Mouse (Mus musculus) cerebellum, postnatal 14 days (tissue): ENCODE measurements around the gene Kcnj6.

Source experiments
- DNase-seq, 2 experiments: peaks; one replicate each; pipeline ENCODE4 v3.0.0; 2021; ENCODE audit warnings: mixed read lengths in 2 of 2

Kcnj6 gene

DNA sequence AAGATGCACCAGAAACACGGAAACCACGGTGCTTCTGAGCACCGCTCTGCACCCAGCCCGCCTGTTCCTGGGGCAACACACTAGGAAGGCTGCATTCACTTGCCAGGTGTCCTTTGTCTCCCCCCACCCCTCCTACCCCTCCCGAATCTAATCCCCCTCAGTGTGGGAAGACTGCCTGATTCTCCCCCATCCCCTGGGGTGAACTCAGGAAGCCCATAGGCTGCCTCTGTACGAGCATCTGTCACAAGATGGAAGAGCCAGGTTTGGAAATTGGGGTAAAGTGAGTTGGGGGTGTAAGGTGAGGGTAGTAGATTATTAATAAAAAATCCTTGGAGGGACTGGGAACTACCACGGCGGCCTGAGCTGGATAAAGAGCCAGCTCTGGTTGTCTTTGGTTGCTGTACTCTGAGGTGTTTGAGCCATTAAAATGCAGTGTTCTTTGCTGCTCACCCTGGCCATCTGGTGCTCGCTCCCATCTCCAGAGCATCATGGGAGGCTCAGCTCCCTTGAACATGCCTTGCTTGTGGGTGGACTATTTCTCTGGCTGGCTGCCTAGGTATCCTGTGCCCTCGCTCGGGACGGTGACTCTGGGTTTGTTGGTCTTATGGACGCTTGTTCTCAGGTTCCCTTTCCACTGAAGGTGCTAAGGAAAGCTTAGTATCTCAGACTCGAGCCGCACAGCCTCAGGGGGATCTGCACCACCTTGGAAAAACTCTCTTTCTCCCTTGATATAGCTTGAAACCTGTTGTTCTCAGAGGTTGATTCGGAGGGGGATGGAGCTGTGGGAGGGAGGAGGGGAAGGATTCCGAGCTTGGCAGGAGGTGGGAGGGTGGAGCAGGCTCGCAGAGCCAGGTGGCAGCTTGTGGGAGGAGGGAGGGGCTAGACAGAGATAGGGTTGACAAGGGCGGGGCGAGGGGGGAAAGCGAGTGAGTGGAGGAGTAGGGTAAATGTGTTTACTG lies 65.9 kb downstream of the Kcnj6 start:
- DNase-seq = peak; percentile 81 to 86

GRCm38 (mm10) chr16:94925364-94925763 lies 72.1 kb downstream of the Kcnj6 start:
- no peak for DNase-seq

GRCm38 (mm10) chr16:94919177-94919576 lies 78.3 kb downstream of the Kcnj6 start:
- DNase-seq = no peak

DNA sequence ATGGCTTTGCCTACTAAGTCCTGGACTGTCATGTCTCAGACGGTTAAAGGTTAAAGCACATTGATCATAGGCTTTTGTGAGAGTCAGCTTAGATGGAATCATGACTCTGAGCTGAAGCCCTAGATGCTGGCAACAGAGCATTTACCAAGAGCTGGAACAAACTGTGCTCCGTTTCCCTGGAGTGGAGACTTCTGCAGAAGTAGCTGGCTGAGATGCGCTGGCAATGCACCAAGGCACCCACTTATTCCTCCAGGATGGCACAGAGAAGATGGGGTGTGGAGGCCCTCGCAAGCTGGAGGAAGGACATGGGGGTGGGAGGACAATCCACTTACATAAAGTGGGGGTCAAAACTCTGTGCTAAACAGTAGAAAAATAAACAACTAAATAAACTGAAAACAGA lies 91.5 kb downstream of the Kcnj6 start:
- peak; percentile 26 to 40 for DNase-seq

- no peak for DNase-seq
Measured at GRCm38 (mm10) chr16:94898832-94899231, 98.7 kb downstream of the Kcnj6 start.

GRCm38 (mm10) chr16:94892162-94892650 lies 105.3 kb downstream of the Kcnj6 start:
- no peak for DNase-seq

DNA sequence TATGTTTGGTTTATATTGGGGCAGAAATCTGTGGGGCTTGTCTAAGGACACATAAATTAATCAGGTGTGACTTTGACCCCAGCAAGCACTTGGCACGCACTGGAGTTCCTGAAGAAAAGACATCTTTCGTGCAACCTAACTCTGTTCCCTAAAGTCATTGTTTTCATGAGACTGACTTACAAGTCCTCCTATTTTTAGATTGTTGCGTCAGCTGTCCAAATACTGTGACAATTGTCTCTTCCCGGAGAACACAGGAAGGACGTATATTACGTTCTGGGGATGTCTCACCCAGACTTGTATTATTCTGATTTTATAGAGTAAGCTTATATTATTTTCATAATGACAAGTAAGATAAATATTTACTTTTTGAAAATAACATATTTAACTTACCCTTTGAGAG lies 106.9 kb downstream of the Kcnj6 start:
- no peak for DNase-seq

- DNase-seq = peak; percentile 80 to 82
Measured at GRCm38 (mm10) chr16:94890056-94890455, 107.4 kb downstream of the Kcnj6 start.

DNA sequence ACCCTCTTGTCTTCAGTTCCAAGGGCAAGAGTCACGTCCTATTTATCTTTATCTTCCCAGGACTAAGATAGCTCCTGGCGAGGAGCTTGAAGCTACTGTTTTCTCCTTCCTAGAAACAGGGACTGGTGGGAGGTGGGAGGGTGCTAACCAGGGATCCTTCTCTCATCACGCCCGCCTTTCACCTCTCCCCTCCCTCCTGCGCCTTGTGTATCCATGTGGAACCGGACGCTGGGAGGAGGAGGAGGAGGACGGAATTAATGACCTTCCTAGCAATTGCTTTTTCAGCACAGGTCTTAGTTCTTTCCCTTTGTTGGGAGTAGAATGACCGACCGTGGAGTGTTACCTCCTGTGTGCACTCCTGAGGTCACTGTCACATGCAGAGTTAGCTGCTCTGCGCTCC lies 108.9 kb downstream of the Kcnj6 start:
- no peak for DNase-seq

- peak; percentile 47 to 48 for DNase-seq
Measured at GRCm38 (mm10) chr16:94886398-94886797, 111.1 kb downstream of the Kcnj6 start.

- peak; percentile 78 to 83 for DNase-seq
Measured at GRCm38 (mm10) chr16:94885062-94885461, 112.4 kb downstream of the Kcnj6 start.

DNA sequence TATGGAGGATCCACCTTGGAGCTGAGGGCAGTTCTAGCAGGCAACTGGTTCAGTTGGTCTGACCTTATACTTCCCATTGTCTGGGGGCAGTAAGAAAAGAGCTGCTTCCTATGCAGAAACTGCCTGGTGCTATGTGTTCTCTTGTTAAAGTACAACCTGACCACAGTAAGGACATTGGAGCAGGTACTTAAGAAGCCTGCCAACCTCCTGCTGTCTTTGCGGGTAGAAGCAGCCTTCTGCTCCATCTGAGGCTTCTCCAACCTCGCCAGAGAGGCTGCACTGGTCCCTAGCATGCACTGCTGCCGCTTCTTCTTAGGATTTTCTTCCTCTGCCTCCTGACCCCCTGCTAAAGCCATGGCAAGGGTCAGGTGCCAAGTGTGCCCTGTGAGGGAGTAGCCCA lies 113.6 kb downstream of the Kcnj6 start:
- DNase-seq = peak; percentile 62 to 76

DNA sequence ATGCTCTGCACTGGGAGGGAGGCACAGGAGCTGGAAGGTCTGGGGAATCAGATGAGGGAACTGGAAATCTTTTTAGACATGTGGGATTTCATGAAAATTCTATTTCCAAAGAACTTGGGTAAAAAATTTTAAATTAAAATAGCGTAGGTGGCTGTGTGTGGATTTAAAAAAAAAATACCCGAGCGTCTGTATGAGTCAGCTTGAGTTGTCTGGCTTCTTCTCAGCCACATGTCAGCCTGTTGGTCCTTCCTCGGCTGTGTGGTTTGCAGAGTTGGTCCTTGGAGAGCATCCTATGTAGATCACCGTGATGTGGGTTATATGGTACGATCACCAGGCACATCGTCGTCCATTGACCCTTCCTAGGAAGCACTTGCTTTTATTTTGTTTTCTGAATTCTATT lies 114.3 kb downstream of the Kcnj6 start:
- no peak for DNase-seq

GRCm38 (mm10) chr16:94882111-94882510 lies 115.4 kb downstream of the Kcnj6 start:
- no peak for DNase-seq

GRCm38 (mm10) chr16:94872614-94873272 lies 124.8 kb downstream of the Kcnj6 start:
- DNase-seq = peak in 1 of 2 experiments; percentile 35

DNA sequence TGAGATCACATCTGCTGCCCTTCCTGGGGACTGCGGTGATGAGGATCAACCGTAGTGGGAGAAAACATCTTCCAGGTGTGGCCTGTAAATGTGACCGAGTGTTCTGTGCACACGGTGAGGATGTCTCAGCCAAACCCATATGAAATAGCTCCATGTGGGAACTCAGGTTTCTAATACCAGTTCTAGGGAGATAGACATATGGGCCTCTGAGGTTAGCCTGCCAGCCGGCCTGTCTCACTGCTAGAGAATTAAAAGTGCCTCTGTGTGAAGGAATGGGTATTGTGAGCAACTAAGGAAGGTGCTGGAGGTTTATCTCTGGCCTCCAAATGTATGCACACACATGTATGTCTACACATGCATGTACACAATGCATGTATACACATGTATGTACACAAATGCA lies 129.1 kb downstream of the Kcnj6 start:
- no peak for DNase-seq

DNA sequence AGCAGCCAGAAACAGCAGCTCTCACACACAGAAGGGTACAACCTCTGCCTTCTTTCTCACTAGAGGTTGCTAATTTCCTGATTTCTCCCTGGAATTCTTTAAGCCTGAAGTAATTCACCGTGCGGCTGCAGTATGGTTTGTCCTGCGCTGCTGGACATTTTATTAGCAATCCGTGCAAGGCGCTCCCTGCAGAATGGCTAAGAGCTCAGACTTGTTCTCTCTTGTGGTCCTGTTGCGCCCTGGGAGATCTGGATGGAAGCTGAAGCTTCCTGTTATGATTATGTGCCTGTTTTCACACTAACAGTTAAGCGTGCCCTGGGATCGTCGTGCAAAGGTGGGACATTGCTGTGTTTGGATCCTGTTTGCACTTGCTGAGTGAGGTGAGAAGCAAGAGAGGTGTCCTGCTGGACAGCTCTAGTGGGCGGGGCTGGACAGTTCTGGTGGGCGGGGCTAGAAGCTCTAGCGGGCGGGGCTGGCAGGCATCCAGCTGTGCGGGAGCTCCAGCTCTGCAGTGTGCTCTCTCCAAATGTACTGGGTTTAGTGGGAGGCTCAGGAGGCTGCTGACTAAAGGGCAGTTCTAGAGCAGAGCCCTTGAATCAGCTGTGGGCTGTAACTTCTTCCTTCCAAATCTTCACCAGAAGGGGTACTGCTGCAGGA lies 131.1 kb downstream of the Kcnj6 start:
- peak in 1 of 2 experiments; percentile 43 for DNase-seq

- peak in 1 of 2 experiments; percentile 42 for DNase-seq
Measured at GRCm38 (mm10) chr16:94865796-94866195, 131.7 kb downstream of the Kcnj6 start.

DNA sequence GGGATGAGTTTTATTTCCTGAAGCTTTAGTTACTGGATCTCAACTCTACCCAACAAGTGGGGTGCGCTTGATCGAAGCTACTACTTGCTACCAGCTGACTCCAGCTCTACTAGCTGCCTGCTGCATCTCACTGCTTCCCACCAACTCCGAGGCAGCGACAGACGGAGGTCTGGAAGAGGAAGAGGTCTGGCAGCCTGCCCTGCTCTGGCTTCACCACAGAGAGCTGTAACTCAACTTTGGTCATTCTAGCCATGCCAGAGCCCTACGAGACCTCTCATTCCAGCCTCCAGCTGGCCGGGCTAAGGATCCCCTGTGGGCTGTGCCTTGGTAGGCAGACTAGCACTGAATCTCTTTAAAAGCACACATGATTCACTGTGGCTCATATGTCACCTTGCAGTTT lies 132.4 kb downstream of the Kcnj6 start:
- DNase-seq = peak; percentile 71 to 76

DNA sequence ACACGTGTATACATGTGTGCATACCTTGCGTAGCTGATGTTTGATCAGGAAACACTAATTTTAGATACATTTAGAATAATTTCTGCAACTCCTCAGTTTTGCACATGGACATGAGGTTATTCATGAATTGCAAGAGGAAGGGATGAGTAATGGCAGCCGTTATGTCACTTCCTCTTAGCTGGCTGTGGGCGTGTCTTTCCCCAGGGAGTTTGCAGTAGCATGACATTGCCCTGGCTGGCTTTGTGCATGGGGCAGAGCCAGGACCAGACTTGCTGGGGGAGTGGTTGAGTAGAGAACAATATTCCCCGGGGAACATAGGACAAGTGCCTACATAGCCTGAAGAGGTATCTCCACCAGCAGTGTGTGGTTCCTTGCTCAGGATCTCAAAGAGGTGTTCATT lies 134.0 kb downstream of the Kcnj6 start:
- DNase-seq = no peak

- no peak for DNase-seq
Measured at GRCm38 (mm10) chr16:94855990-94856389, 141.5 kb downstream of the Kcnj6 start.

DNA sequence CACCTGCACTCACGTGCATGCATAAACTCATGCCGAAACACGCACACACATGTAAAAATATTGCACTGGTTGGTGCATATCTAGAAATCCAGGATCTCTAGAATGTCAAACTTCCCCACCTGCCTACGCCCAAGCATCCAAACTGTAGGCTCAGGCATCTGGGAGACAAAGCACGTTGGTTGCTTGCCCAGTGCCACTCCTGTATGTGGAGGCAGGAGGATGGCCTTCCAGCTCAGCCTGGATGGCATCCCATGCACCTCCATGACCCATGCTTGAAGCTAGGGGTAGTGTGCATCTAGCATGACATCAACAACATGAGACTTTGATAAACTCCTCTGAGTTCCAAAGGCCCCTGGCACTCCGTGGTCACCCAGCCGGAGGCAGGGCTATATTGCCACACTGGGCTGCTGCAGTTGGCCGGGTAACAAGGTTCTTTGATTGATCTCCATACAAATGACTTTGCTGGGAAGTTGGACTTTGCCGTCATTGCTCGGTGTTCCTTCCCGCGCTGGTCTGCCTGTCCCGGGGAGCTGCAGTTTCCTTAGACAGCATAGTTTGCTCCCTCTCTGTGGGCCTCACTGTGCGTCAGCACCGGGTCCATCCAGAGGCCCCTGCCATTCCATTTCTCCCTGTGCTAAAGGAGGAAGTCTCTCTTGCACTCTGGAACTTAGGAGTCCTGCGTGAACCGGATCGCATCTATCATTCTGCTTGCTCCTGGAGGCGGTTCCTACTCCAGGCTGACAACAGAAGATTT lies 144.9 kb downstream of the Kcnj6 start:
- no peak for DNase-seq
